Mouse (Mus musculus) cerebellum, adult 2 months (tissue): ENCODE data around the gene Pawr.

Experiments used
- CTCF ChIP-seq: fragments of 200-500 bp; IDR thresholded peaks from 2 replicates; pipeline ENCODE4 v1.5.1; 2011; ENCODE audit warnings: low read depth, mild to moderate bottlenecking, control low read depth, low read length, moderate library complexity, borderline replicate concordance; ENCODE audit not compliant: insufficient read depth
- POLR2A ChIP-seq: fragments of 200-500 bp; IDR thresholded peaks from 2 replicates; pipeline ENCODE4 v1.6.1; 2011; ENCODE audit warnings: low read length, control low read depth, borderline replicate concordance; ENCODE audit not compliant: insufficient read depth

GRCm38 (mm10) chr10:108354726-108355391 is 22.9 kb downstream of the Pawr start:
- no peak for TF ChIP-seq CTCF
- no peak for TF ChIP-seq POLR2A
